Mouse (Mus musculus): ENCODE data around the gene Krt82.
"Not testable (repeated sequence)": the region's sequence is repeated elsewhere in the genome, so short reads cannot be mapped to it uniquely, and the experiment has no call there.

Gene Krt82

DNA sequence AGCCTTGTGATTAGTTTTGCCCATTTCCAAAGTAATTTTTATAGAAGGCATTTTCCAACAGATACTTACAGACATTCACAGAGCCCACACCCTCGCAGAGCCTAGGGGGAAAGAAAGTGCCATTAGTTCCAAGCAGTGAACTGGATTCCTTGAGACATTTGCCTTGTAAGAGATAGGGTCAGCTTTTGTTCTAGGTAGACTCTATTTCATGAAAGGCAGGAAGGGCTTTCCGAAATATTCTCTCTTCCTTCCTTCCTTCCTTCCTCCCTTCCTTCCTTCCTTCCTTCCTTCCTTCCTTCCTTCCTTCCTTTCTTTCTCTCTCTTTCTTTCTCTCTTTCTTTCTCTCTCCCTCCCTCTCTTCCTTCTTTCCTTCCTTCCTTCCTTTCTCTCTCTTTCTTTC, 33.3 kb downstream of the Krt82 start, which contains the start of gene Gm49425:
Gene Gm49425, minus strand, starts transcription at position 101 of the 400 bp plus-strand sequence.
- not testable (repeated sequence) for DNase-seq (ENCODE audit: low read depth, low spot score)

DNA sequence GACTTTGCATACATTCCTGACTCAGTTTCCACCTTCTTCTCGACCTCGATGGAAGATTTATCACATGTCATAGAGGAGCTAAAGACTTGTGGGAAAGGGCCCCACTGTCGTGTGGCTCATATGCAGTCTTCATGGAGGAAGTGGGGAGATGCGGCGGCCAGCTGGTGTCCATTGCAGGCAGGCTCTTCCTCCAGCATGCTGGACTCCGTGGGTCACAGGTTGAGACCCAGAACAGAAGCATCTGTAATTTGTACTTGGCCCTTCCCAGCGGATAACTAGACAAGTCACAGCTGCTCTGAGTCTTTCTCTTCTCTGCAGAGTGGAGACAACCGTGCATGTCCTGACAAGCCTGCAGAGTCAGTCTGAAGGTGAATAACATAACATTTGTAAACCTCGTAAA, 42.2 kb downstream of the Krt82 start:
- DNase-seq (ENCODE audit: low read depth, low spot score) = no peak

DNA sequence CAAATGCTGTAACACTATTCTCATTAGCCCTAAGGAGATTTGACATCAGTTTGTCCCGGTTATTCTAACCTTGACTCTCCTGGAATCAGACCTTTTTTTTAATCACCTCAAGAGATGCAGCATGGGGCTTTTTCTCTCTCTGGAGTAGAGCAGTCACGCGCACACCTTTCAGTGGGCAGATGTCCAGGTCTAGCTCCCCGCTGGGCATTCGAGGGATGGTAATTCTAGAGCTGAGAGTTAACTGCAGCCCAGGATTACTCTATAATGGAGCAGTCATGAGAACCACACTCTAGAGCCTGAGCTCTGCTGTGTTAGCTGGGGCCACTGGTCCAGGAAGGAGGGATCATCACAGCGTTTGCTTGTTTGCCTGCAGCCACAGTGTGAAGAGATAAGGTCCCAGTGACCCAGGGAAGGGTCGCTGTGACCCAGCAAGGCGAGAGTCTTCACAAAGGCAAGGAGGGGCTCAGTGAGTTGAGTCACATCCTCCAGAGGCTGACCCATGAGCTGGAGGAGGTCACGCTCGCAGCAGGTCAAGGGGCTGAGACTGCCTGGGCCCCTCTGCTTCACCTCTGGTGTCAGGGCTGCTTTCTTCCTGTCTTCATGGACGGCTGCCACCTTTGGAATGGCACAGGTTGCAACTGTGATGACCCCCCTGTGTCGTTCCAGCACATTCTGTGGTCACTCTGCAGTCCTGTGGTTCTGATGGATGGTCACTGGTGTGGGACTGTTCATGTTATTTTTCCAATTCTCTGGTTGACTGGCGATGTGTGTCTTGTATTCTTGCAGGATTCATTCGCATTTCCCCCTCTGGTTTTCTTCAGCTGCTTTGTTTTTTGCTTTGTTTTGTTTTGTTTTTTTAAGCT, 43.3 kb downstream of the Krt82 start:
- no peak for DNase-seq (ENCODE audit: low read depth, low spot score)

DNA sequence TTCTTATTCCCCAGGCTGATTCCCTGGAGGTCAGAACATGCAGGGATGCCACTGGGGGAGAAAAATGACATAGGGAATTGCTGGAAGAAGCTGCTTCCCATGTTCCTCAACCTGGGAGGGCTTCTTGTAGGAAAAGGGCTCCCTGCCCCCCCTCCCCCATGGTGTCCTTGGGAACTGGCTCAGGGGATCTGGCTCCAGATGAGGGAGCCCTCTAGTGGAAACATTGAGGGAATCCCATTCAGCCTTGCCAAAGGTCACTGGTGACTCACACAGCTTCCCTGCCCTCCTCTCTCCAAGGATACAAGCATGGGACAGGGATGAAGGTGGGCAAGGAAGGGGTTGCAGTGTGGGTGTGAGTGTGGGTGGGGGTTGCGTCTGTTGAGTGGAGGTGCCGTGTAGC, 53.3 kb downstream of the Krt82 start:
- DNase-seq (ENCODE audit: low read depth, low spot score) = peak; percentile 15

DNA sequence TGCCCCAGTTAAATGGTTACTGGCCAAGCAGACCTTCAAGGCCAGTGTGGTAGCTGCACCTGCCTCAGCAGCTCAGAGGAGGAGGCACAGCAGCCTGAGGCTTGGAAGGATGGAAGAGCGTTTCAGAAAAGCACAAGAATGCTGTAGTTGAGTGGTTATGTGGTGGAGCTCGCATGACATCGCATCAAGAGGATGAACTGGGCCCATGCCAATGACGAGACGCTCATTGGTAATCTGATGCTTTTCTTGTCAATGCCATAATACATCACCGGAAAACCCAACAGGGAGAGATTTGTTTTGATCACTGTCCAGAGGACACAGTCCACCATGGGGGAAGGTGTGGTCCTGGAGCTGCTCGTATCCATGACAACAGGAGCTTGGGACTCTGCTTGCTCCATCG, 55.2 kb downstream of the Krt82 start:
- no peak for DNase-seq (ENCODE audit: low read depth, low spot score)

DNA sequence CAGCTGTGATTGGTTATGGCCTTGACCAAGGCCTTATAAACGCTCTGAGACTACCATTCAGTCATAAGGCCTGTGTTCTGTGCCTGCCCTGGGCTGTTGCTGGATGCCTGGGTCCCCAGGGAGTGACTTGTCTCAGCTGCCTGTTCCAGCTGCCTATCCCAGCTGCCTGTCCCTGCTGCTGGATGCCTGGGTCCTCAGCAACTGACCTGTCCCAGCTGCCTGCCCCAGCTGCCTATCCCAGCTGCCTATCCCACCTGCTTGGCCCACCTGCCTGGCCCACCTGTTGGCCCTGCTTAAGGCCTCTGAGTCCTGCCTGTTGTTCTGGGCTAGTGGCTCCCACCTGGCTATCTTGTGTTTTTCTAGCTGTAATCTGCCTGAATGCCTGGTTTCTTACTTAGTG, 56.3 kb downstream of the Krt82 start:
- DNase-seq (ENCODE audit: low read depth, low spot score) = no peak

DNA sequence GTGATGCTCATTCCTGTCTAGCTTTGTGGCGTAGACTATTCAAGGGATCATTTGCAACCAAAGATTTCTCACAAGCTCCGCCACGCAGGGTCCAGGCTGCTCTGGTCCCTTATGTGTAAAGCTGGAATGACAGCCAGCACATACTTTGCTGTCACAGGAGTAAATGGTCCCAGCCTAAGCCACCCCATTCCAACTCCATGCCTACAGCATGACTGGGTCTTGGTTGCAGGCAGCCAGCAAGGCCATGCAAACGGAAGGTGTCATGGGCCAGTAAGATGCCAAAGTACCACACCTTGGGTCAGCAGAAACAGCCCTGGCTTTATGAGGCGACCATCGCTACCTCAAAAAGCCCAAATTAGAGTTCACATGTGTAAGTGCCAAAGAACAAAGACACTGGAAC, 56.8 kb downstream of the Krt82 start:
- no peak for DNase-seq (ENCODE audit: low read depth, low spot score)

DNA sequence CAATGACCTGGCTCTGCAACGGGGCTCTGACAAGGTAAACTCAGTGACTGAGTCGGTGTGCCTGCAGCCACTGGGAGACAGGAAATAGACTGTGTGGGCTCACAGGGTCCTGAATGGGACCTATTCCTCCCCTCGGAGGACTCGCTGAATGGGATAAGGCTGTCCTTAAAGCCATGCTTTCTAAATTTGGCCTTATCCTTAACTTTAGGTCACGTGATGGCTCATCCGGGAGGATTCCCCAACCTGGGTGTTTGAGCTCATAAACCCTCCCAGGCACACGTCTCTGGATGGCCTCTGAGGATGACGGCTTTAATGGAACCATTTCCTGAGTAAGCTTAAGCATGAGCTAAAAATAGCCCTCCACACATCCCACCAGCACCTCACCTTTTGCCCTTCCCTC, 57.7 kb downstream of the Krt82 start:
- DNase-seq (ENCODE audit: low read depth, low spot score) = no peak

DNA sequence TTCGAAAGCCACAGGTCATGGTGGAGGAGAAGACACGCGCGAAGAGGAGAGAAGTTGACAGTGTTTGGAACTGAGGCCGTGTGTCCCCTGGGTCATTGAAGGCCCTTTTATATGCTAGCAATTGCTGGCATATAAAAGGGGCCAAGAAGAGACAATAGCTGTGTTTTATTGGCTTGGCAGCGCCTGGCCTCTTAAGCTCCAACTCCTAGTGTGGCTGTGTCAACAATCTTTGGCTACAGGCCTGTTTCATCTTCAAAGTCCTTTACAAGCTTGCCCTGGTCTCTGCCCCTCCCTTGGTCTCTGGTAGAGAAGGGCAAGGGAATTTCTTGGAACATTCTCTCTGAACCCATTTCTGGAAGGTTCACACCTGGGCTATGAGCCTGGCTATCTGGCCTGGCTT, 59.0 kb downstream of the Krt82 start, which contains the start of gene Krt83:
Gene Krt83, minus strand, starts transcription at position 82 of the 400 bp plus-strand sequence.
- DNase-seq (ENCODE audit: low read depth, low spot score) = no peak

Measured in retina, adult 2 months (tissue).